Mouse (Mus musculus): ENCODE results near the gene Bod1. TPM values are rescaled to one million over a fixed set of nuclear protein-coding genes. Genes with fewer than 3 reads are reported as not detected.

Bod1 gene
- total and polyA plus RNA-seq, 3 experiments, result 105 to 140 (median 125) TPM

- no peak overlapping the region for H3K27ac ChIP-seq
- no peak for DNase-seq
These were observed 5.1 kb upstream of the Bod1 start for GRCm38 (mm10) chr11:31676661-31677252.

GRCm38 (mm10) chr11:31675430-31675829 lies 3.7 kb upstream of the Bod1 start:
- WGBS, result 46% methylated on average over 2 of the region's 2 CpGs
- Histone ChIP-seq H3K27ac (no peak overlapping the region), H3K36me3 (ENCODE audit: control insufficient read depth, insufficient read depth, low read length) (no peaks in the 10 kb centered on the region), H3K9ac (ENCODE audit: low read depth, low read length) (no peak overlapping the region), H3K79me2 (replicated peaks; ENCODE audit: control insufficient read depth, insufficient read depth, low read length) (no peaks in the 10 kb centered on the region; the same call in 1 of the 2 replicates), H3K27me3 (ENCODE audit: control insufficient read depth, insufficient read depth, low read length) (no peaks in the 10 kb centered on the region), H3K4me3 (no peak overlapping the region), H3K4me1 (ENCODE audit: control insufficient read depth, insufficient read depth, low read length) (peaks cover 1% of the 10 kb centered on the region)
- DNase-seq, result no peak
- peak; percentile 88 for TF ChIP-seq CTCF (IDR thresholded peaks at IDR 0.05)
- no peak for TF ChIP-seq POLR2A (IDR thresholded peaks at IDR 0.05; ENCODE audit: insufficient read depth, low read depth, low read length)
- 0 out of 2 replicates have a peak, but pooled peaks have one; percentile 29 for TF ChIP-seq EP300 (IDR thresholded peaks at IDR 0.05; ENCODE audit: insufficient read depth, low read depth, low read length)
- intact Hi-C loops (cut with DNase I), result loop anchor here (1.0 to 10.0 kb wide), 5 partner anchors 37 to 487 kb away; no protein-coding TSS in a partner anchor

More at GRCm38 (mm10) chr11:31676661-31677252, 5.1 kb upstream of the Bod1 start:
- H3K4me1 ChIP-seq (ENCODE audit: control insufficient read depth, insufficient read depth, low read length), result peaks cover 1% of the 10 kb centered on the region
- TF ChIP-seq CTCF (IDR thresholded peaks at IDR 0.05), result no peak
- no peak for TF ChIP-seq EP300 (IDR thresholded peaks at IDR 0.05; ENCODE audit: insufficient read depth, low read depth, low read length)
- no peaks in the 10 kb centered on the region for H3K27me3 ChIP-seq (ENCODE audit: control insufficient read depth, insufficient read depth, low read length)
- no peaks in the 10 kb centered on the region for H3K36me3 ChIP-seq (ENCODE audit: control insufficient read depth, insufficient read depth, low read length)
- no peaks in the 10 kb centered on the region for H3K79me2 ChIP-seq (replicated peaks; ENCODE audit: control insufficient read depth, insufficient read depth, low read length)
- intact Hi-C loops (cut with DNase I), result loop anchor here (5.0 to 10.0 kb wide), 3 partner anchors 36 to 458 kb away; no protein-coding TSS in a partner anchor
- H3K4me3 ChIP-seq, result no peak overlapping the region
- H3K9ac ChIP-seq (ENCODE audit: low read depth, low read length), result no peak overlapping the region
- WGBS, result 91% methylated on average over 3 of the region's 3 CpGs

GRCm38 (mm10) chr11:31672170-31672563 lies 482 bp upstream of the Bod1 start:
- Histone ChIP-seq H3K27ac (peak overlapping the region; percentile 81), H3K36me3 (ENCODE audit: control insufficient read depth, insufficient read depth, low read length) (no peaks in the 10 kb centered on the region), H3K79me2 (replicated peaks; ENCODE audit: control insufficient read depth, insufficient read depth, low read length) (no peaks in the 10 kb centered on the region; the same call in none of the 2 replicates), H3K4me1 (ENCODE audit: control insufficient read depth, insufficient read depth, low read length) (peaks cover 3% of the 10 kb centered on the region), H3K27me3 (ENCODE audit: control insufficient read depth, insufficient read depth, low read length) (no peaks in the 10 kb centered on the region), H3K9ac (ENCODE audit: low read depth, low read length) (peak overlapping the region; percentile 63), H3K4me3 (peak overlapping the region; percentile 92)
- intact Hi-C loops (cut with DNase I), result loop anchor here (1.0 to 10.0 kb wide), 2 partner anchors 198 to 463 kb away; no protein-coding TSS in a partner anchor
- TF ChIP-seq CTCF (IDR thresholded peaks at IDR 0.05), result no peak
- no peak for TF ChIP-seq POLR2A (IDR thresholded peaks at IDR 0.05; ENCODE audit: insufficient read depth, low read depth, low read length)
- no peak for TF ChIP-seq EP300 (IDR thresholded peaks at IDR 0.05; ENCODE audit: insufficient read depth, low read depth, low read length)
- DNase-seq, result no peak
- 12% methylated on average over 9 of the region's 9 CpGs for WGBS

- DNase-seq, result no peak
- H3K9ac ChIP-seq (ENCODE audit: low read depth, low read length), result no peak overlapping the region
- TF ChIP-seq CTCF (IDR thresholded peaks at IDR 0.05) (no peak), EP300 (IDR thresholded peaks at IDR 0.05; ENCODE audit: insufficient read depth, low read depth, low read length) (no peak), POLR2A (IDR thresholded peaks at IDR 0.05; ENCODE audit: insufficient read depth, low read depth, low read length) (no peak)
- no peaks in the 10 kb centered on the region for H3K36me3 ChIP-seq (ENCODE audit: control insufficient read depth, insufficient read depth, low read length)
- H3K79me2 ChIP-seq (replicated peaks; ENCODE audit: control insufficient read depth, insufficient read depth, low read length), result no peaks in the 10 kb centered on the region; the same call in none of the 2 replicates
- H3K4me3 ChIP-seq, result no peak overlapping the region; the same call in 1 of the 2 replicates
- no peaks in the 10 kb centered on the region for H3K27me3 ChIP-seq (ENCODE audit: control insufficient read depth, insufficient read depth, low read length)
- no peak overlapping the region for H3K27ac ChIP-seq
- intact Hi-C loops (cut with DNase I), result loop anchor here (10.0 kb wide), 1 partner anchor 464 kb away; no protein-coding TSS in a partner anchor
- H3K4me1 ChIP-seq (ENCODE audit: control insufficient read depth, insufficient read depth, low read length), result peaks cover 1% of the 10 kb centered on the region; the same call in 1 of the 2 replicates
- 61% methylated on average over 5 of the region's 5 CpGs for WGBS
These were observed 1.2 kb downstream of the Bod1 start for GRCm38 (mm10) chr11:31670468-31670921.

GRCm38 (mm10) chr11:31669172-31669869 lies 2.4 kb downstream of the Bod1 start:
- peak; percentile 47 for TF ChIP-seq CTCF (IDR thresholded peaks at IDR 0.05)
- no peak for TF ChIP-seq POLR2A (IDR thresholded peaks at IDR 0.05; ENCODE audit: insufficient read depth, low read depth, low read length)
- no peak for TF ChIP-seq EP300 (IDR thresholded peaks at IDR 0.05; ENCODE audit: insufficient read depth, low read depth, low read length)
- 85% methylated on average over 9 of the region's 9 CpGs for WGBS
- no peaks in the 10 kb centered on the region for H3K27me3 ChIP-seq (ENCODE audit: control insufficient read depth, insufficient read depth, low read length)
- H3K9ac ChIP-seq (ENCODE audit: low read depth, low read length), result no peak overlapping the region
- no peaks in the 10 kb centered on the region; the same call in none of the 2 replicates for H3K79me2 ChIP-seq (replicated peaks; ENCODE audit: control insufficient read depth, insufficient read depth, low read length)
- no peaks in the 10 kb centered on the region for H3K36me3 ChIP-seq (ENCODE audit: control insufficient read depth, insufficient read depth, low read length)
- intact Hi-C loops (cut with DNase I), result no loop called here
- H3K4me3 ChIP-seq, result no peak overlapping the region
- DNase-seq, result no peak
- peaks cover 4% of the 10 kb centered on the region for H3K4me1 ChIP-seq (ENCODE audit: control insufficient read depth, insufficient read depth, low read length)
- no peak overlapping the region for H3K27ac ChIP-seq
